Mouse (Mus musculus) bone marrow, adult 2 months (tissue): Measurements from ENCODE around the gene Mmp28. TPM values are rescaled to one million over a fixed set of nuclear protein-coding genes. Genes with fewer than 3 reads are reported as not detected.
A peak's percentile ranks its signal among the peaks of the same experiment; 100 is the strongest.

Experiments used
- H3K27ac ChIP-seq: fragments of 200-500 bp; 2 replicates; pipeline ENCODE4 v1.5.1; 2012; ENCODE audit warnings: low read depth, mild to moderate bottlenecking, control low read depth, inconsistent platforms, low read length; ENCODE audit not compliant: control insufficient read depth, poor library complexity, insufficient read depth
- H3K4me1 ChIP-seq: fragments of 200-500 bp; 2 replicates; pipeline ENCODE4 v1.6.1; 2011; ENCODE audit warnings: low read length; ENCODE audit not compliant: control insufficient read depth, insufficient read depth
- H3K4me3 ChIP-seq: fragments of 200-500 bp; replicated peaks from 2 replicates; pipeline ENCODE3; 2011; ENCODE audit warnings: mild to moderate bottlenecking, low read depth, low read length, control low read depth; ENCODE audit not compliant: control insufficient read depth
- CTCF ChIP-seq: fragments of 200-500 bp; IDR thresholded peaks from 2 replicates; pipeline ENCODE4 v1.5.1; 2011; ENCODE audit warnings: low read length, control low read depth; ENCODE audit not compliant: control insufficient read depth, insufficient read depth
- POLR2A ChIP-seq: fragments of 200-500 bp; IDR thresholded peaks from 2 replicates; pipeline ENCODE4 v1.6.1; 2011; ENCODE audit warnings: low read depth, mild to moderate bottlenecking, control low read depth, low read length, borderline replicate concordance; ENCODE audit not compliant: control insufficient read depth
- WGBS: fragments of 180-500 bp; shearing (Covaris S2); methylation state at CpG from one replicate; pipeline ENCODE4 v1.1.7; 2018; 5-methylcytosine and 5-hydroxymethylcytosine counted together
- polyA plus RNA-seq: library from polyadenylated mRNA; stranded (reverse); fragments of >200 nt; gene quantifications from 2 replicates; pipeline ENCODE4 v1.2.4, GENCODE M21; 2011; ENCODE audit warnings: low replicate concordance; ENCODE audit not compliant: missing spikeins, insufficient read depth, insufficient read length

Gene Mmp28
- polyA plus RNA-seq, 1 experiment: 0.92 TPM

- H3K4me1 ChIP-seq: peaks cover 2% of the 10 kb centered on the region
- TF ChIP-seq CTCF: no peak
- no peak for TF ChIP-seq POLR2A
- WGBS: 58% methylated on average over 7 of the region's 7 CpGs
- no peak overlapping the region for H3K27ac ChIP-seq
- H3K4me3 ChIP-seq: peak overlapping the region; percentile 10
Measured at GRCm38 (mm10) chr11:83441235-83441634, 21.6 kb downstream of the Mmp28 start.

- H3K27ac ChIP-seq: peak overlapping the region; percentile 88
- under 1% methylated on average over 66 of the region's 75 CpGs for WGBS
- peaks cover 2% of the 10 kb centered on the region for H3K4me1 ChIP-seq
- peak overlapping the region; percentile 84 for H3K4me3 ChIP-seq
- TF ChIP-seq POLR2A: peak; percentile 83; the same call in 1 of the 2 replicates
- peak; percentile 98 for TF ChIP-seq CTCF
Measured at GRCm38 (mm10) chr11:83440081-83441064, 22.5 kb downstream of the Mmp28 start.

- WGBS: 8% methylated on average over 11 of the region's 11 CpGs
Measured at GRCm38 (mm10) chr11:83439426-83440060, 23.3 kb downstream of the Mmp28 start.

GRCm38 (mm10) chr11:83437377-83437776, 25.5 kb downstream of the Mmp28 start, which contains the start of gene 1700020L24Rik:
Gene 1700020L24Rik, plus strand, starts transcription at chr11:83437677.
- no peak within 1 kb of the TSS for H3K4me3 ChIP-seq
- peaks cover 2% of the 10 kb centered on the region for H3K4me1 ChIP-seq
- H3K27ac ChIP-seq: no peak within 1 kb of the TSS
- WGBS: 86% methylated on average over 1 of the region's 1 CpGs
- no peak for TF ChIP-seq CTCF
- TF ChIP-seq POLR2A: no peak

More at GRCm38 (mm10) chr11:83439426-83440060, 23.3 kb downstream of the Mmp28 start:
- peaks cover 2% of the 10 kb centered on the region; the same call in 1 of the 2 replicates for H3K4me1 ChIP-seq
- peak overlapping the region; percentile 65 for H3K27ac ChIP-seq
- peak overlapping the region; percentile 42 for H3K4me3 ChIP-seq
- no peak for TF ChIP-seq CTCF
- no peak for TF ChIP-seq POLR2A

DNA sequence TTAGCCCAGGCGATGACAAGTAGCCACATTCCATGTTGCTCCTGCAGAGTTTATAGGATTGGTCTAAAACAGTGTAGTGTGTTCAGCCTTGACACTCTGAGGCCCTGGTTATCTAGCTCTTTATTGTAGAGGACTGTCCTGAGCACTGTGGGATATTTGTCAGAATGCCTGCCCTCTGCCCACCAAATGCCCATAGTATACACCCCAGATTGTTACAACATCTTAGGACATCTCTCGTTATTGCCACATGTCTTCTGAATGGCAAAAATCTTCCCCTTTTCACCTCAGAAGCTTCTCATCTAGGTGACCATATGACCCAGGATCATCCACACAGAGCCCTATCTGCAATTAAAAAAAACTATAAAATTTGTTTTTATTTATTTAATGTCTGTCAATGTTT, 30.3 kb downstream of the Mmp28 start:
- no peak overlapping the region for H3K4me3 ChIP-seq
- H3K4me1 ChIP-seq: no peaks in the 10 kb centered on the region; the same call in 1 of the 2 replicates
- 56% methylated on average over 2 of the region's 2 CpGs for WGBS
- TF ChIP-seq POLR2A: no peak
- TF ChIP-seq CTCF: no peak
- H3K27ac ChIP-seq: no peak overlapping the region

- Histone ChIP-seq H3K4me1 (peaks cover 1% of the 10 kb centered on the region; the same call in 1 of the 2 replicates), H3K27ac (no peak within 1 kb of the TSS), H3K4me3 (no peak within 1 kb of the TSS)
- TF ChIP-seq POLR2A: no peak
- TF ChIP-seq CTCF: no peak
- WGBS: 81% methylated on average over 5 of the region's 5 CpGs
Measured at GRCm38 (mm10) chr11:83429355-83429754, 33.5 kb downstream of the Mmp28 start, which contains the start of gene Gas2l2. Gene Gas2l2, minus strand, starts transcription at chr11:83429455.

DNA sequence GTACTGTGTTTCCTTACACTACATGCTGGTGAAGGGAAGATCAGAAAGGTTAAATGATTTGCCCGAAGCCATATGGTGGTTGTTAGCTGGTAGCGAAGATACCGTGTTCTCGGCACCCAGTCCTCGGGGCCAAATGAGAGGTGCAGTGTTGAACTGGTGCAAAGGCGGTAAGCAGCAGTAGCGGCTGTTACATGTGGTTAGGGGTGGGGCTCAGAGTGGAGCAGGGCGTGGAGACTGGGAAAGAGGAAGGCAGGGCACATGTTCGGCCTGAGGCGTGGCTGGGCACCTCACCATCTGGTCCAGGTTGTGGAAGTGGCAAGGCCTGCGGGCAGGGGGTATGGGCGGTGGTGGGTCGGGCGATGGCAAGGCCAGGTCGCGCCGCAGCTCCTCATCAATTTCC, 35.9 kb downstream of the Mmp28 start:
- H3K27ac ChIP-seq: no peak overlapping the region; the same call in 1 of the 2 replicates
- peak overlapping the region; percentile 13 for H3K4me3 ChIP-seq
- WGBS: 4% methylated on average over 17 of the region's 17 CpGs
- H3K4me1 ChIP-seq: peaks cover 1% of the 10 kb centered on the region; the same call in 1 of the 2 replicates
- TF ChIP-seq POLR2A: 0 out of 2 replicates have a peak, but pooled peaks have one; percentile 16
- no peak for TF ChIP-seq CTCF

DNA sequence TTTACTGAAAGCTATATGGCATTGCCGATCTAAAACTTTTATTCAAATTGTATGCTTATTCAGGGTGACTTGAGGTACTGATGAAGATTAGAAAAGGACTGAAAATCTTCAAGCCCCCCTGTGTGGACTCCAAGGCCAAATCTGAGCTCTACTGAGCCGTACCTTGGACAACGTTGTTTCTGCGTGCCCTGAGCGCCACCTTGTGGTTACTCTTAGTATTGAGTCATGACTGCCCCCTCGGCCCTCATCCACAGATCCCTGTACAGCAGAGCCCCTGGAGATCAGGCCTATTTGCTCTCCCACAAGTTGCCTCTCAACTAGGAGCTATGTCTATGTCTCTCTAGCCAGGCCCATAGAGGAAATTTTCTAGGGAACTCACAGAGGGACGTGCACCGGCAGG, 38.2 kb downstream of the Mmp28 start:
- H3K4me3 ChIP-seq: no peak overlapping the region
- H3K4me1 ChIP-seq: peaks cover 1% of the 10 kb centered on the region; the same call in 1 of the 2 replicates
- H3K27ac ChIP-seq: no peak overlapping the region
- TF ChIP-seq CTCF (peak; percentile 94), POLR2A (no peak)
- WGBS: 11% methylated on average over 8 of the region's 8 CpGs
